Mouse (Mus musculus) midbrain, embryonic 11.5 days (tissue): ENCODE data around the gene Aff1. TPM values are rescaled to one million over a fixed set of nuclear protein-coding genes. Genes with fewer than 3 reads are reported as not detected.

ENCODE experiments used
- ATAC-seq: fragments of 200-750 bp; cut with Nextera tagmentation; 2 replicates; pipeline ENCODE4 v1.8.0; 2017; ENCODE audit warnings: moderate TSS enrichment, moderate library complexity; ENCODE audit not compliant: low FRiP score
- DNase-seq: peaks from one replicate; pipeline ENCODE4 v3.0.0; 2015; ENCODE audit warnings: low spot score; ENCODE audit errors: missing footprints
- H3K27ac ChIP-seq: fragments of 300-500 bp; sonication (generic); 2 replicates; pipeline ENCODE4 v1.5.1; 2014; ENCODE audit warnings: low read depth, low read length
- H3K27me3 ChIP-seq: fragments of 300-500 bp; sonication (generic); 2 replicates; pipeline ENCODE4 v1.6.1; 2014; ENCODE audit warnings: mild to moderate bottlenecking, low read length, moderate library complexity, mixed read lengths; ENCODE audit not compliant: control insufficient read depth, insufficient read depth
- H3K36me3 ChIP-seq: fragments of 300-500 bp; sonication (generic); 2 replicates; pipeline ENCODE4 v1.6.1; 2014; ENCODE audit warnings: mild to moderate bottlenecking, low read length, moderate library complexity, mixed read lengths; ENCODE audit not compliant: control insufficient read depth, insufficient read depth
- H3K4me1 ChIP-seq: fragments of 300-500 bp; sonication (generic); 2 replicates; pipeline ENCODE4 v1.6.1; 2014; ENCODE audit warnings: low read length; ENCODE audit not compliant: control insufficient read depth, insufficient read depth
- H3K4me2 ChIP-seq: fragments of 300-500 bp; sonication (generic); 2 replicates; pipeline ENCODE4 v1.6.1; 2014; ENCODE audit warnings: mild to moderate bottlenecking, moderate library complexity
- H3K4me3 ChIP-seq: fragments of 300-500 bp; sonication (generic); 2 replicates; pipeline ENCODE4 v1.5.1; 2014; ENCODE audit warnings: low read depth, low read length
- H3K9ac ChIP-seq: fragments of 300-500 bp; sonication (generic); 2 replicates; pipeline ENCODE4 v1.6.1; 2014; ENCODE audit warnings: low read length
- H3K9me3 ChIP-seq: fragments of 300-500 bp; sonication (generic); 2 replicates; pipeline ENCODE4 v1.6.1; 2016; ENCODE audit warnings: low read length; ENCODE audit not compliant: control insufficient read depth
- WGBS: fragments of 180-500 bp; shearing (Covaris S2); extraction: QIAGEN DNeasy Blood & Tissue Kit; methylation state at CpG from one replicate; pipeline ENCODE4 v1.1.7; 2014; 5-methylcytosine and 5-hydroxymethylcytosine counted together
- polyA plus RNA-seq: library from polyadenylated mRNA; unstranded; fragments of >200 nt; fragmentation: Nextera tagmentation; extraction: Ambion mirVana; gene quantifications from 2 replicates; pipeline ENCODE4 v1.2.1, GENCODE M21; 2014

Aff1 gene
- polyA plus RNA-seq, 1 experiment from 2014 or later, result 5.9 TPM

DNA sequence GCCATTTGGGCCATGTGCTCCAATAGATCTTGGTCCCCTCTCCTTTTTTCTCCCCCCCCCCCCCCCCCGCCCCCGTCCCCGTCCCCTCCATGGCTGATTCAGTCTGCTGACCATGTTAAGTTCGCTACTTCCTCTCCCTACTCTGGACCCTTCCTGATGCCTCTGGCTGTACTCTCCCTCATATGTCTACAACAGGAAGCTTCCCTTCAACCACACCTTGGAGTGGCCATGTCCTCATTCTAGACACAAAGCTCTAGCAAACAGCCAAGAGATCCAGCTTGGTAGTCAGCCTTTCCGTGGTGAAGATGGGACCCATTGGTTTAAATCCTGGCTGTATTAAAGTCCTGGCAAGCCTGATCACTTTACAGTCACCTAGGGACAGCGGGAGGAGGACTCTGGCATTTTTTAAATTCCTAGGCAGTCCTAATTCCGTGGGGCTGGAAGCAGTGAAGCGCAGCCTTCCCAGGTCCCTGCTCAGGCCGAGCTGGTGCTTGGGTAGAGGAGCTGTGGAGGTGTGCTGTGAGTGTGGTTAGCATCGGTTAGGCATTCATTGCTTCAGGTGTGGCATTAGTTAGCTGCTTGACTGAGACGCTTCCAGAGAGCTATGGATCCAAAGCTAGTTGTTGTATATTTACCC lies 144.1 kb downstream of the Aff1 start:
- Histone ChIP-seq H3K9ac (no peak overlapping the region), H3K9me3 (no peaks in the 10 kb centered on the region), H3K27me3 (no peaks in the 10 kb centered on the region), H3K36me3 (0 out of 2 replicates have a peak, but pooled peaks cover 2% of the 10 kb centered on the region), H3K4me2 (no peak overlapping the region), H3K27ac (no peak overlapping the region), H3K4me1 (no peaks in the 10 kb centered on the region), H3K4me3 (no peak overlapping the region)
- WGBS, result 61% methylated on average over 8 of the region's 11 CpGs
- DNase-seq, result no peak
- no peak for ATAC-seq

DNA sequence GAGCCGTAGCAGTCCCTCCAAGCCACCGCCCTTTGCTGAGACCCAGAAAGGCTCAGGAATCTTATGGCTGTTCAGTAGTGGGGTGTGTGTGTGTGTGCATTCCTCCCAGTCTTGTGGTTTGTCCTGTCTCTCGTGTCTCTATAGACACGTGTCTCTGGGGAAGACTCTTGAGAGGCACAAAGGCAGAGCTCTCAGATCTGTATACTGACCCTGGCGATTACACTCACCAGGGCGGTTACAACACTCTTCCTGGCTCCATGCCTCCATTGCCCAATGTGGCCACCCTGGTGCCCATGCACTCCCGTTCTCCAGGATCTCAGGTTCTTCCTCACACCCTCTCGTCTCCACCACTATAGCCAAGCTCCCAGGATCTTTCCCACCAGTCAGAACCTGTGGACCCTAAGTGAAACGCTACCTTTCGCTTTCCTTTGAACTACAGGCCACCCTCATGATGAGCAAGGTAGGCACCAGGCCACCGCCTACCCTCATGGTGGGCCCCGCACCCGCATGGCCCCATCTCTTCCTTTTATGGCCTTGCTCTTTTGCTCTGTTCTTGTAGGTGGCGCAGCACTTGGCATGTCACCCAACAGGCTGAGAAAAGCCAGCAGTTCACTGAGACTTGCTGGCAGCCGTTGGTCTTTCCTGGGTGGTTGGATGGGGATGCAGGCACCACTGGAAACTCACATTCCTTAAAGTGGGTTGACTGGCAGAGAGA lies 146.5 kb downstream of the Aff1 start:
- H3K9me3 ChIP-seq, result no peaks in the 10 kb centered on the region
- 93% methylated on average over 15 of the region's 15 CpGs for WGBS
- no peak overlapping the region for H3K4me3 ChIP-seq
- H3K27ac ChIP-seq, result no peak overlapping the region
- H3K4me1 ChIP-seq, result no peaks in the 10 kb centered on the region
- DNase-seq (peak; percentile 28), ATAC-seq (no peak)
- peaks cover 2% of the 10 kb centered on the region; the same call in 1 of the 2 replicates for H3K36me3 ChIP-seq
- H3K27me3 ChIP-seq, result no peaks in the 10 kb centered on the region
- H3K4me2 ChIP-seq, result no peak overlapping the region
- no peak overlapping the region for H3K9ac ChIP-seq

DNA sequence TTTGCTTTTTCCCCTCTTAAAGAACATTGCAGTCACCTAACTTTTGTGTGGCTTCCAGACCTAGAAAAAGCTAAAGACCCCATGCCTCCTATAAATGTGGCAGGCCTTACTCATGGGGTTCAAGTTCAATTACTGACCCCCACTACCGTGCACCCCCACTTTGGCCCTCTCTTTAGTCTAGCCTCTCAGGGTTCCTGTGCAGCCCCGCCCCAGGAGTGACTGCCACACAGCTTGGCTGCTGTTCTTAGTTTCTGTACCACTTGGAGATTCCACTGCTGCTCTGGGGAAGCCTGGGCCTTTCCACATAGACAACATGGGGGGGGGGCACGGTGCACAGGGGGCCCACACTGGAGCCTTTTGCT lies 147.1 kb downstream of the Aff1 start:
- Histone ChIP-seq H3K27ac (no peak overlapping the region), H3K9ac (no peak overlapping the region), H3K4me2 (no peak overlapping the region), H3K36me3 (no peaks in the 10 kb centered on the region; the same call in 1 of the 2 replicates), H3K27me3 (no peaks in the 10 kb centered on the region), H3K9me3 (no peaks in the 10 kb centered on the region), H3K4me3 (no peak overlapping the region), H3K4me1 (no peaks in the 10 kb centered on the region)
- DNase-seq, result peak; percentile 28
- 80% methylated on average over 3 of the region's 3 CpGs for WGBS
- ATAC-seq, result no peak

DNA sequence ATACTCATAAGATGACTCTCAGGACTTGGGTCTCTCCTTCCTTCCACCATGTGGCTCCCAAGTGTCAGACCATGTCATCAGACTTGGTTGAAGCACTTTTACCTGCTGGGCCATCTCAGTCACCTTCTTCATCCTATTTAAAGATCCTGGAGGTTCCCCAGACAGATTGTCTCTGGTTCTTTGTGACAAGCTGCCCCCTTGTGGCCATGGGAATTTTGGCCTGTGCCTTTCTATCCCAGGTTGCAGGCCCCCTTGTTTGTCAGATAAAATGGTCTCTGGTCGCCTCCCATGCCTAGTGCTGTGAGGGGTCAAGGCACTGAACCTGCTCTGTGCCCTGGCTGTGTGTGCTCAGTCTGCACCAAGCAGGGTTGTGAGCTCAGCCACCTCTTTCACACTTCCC lies 151.8 kb downstream of the Aff1 start:
- no peak overlapping the region for H3K27ac ChIP-seq
- ATAC-seq, result no peak

DNA sequence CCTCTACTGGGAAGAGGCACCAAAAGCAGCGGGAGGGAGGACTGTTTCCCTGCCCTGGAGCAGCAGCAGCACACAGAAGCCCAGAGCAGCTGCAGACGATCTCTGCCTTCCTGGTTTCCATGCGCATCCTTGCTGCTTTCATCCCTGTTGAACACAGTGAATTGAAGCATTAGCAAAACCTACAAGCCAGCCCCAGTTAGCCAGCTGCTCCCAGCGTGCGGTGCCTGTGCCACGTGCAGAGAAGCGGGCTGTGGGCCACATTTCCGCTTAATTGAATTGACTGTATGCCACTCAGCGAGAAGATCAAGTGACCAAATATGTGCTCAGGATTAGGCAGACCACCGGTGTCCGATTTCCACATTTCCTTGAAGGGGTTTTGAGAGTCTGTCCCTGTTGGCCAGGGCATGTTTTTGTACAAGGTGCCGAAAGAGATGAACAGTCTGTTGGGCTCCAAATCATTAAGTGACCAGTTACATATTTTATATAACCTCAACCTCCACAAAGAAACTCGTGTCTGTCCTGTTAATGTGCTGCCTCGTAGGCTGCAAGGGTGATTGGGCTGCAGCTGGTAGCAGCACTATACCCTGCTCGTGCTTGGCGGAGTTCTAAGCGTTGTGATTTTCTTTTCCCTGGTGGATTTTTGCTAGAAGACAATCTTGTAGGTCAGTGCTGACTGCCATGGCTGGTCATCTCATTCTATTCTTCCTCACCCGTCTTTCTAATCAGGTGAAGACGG lies 153.4 kb downstream of the Aff1 start:
- Histone ChIP-seq H3K9ac (no peak overlapping the region), H3K9me3 (no peaks in the 10 kb centered on the region), H3K4me2 (no peak overlapping the region), H3K4me3 (no peak overlapping the region), H3K4me1 (peaks cover 3% of the 10 kb centered on the region; the same call in 1 of the 2 replicates), H3K27ac (no peak overlapping the region), H3K27me3 (no peaks in the 10 kb centered on the region), H3K36me3 (no peaks in the 10 kb centered on the region; the same call in 1 of the 2 replicates)
- 49% methylated on average over 19 of the region's 19 CpGs for WGBS
- peak; percentile 76 for ATAC-seq
- DNase-seq, result peak; percentile 87

More for the DNA sequence above, 151.8 kb downstream of the Aff1 start:
- no peak overlapping the region for H3K4me2 ChIP-seq
- peak; percentile 88 for DNase-seq
- no peaks in the 10 kb centered on the region; the same call in 1 of the 2 replicates for H3K36me3 ChIP-seq
- H3K9ac ChIP-seq, result no peak overlapping the region
- whole genome bisulfite sequencing, result 58% methylated on average over 1 of the region's 1 CpGs
- H3K4me1 ChIP-seq, result peaks cover 3% of the 10 kb centered on the region; the same call in 1 of the 2 replicates
- H3K9me3 ChIP-seq, result no peaks in the 10 kb centered on the region
- H3K4me3 ChIP-seq, result no peak overlapping the region
- H3K27me3 ChIP-seq, result no peaks in the 10 kb centered on the region

DNA sequence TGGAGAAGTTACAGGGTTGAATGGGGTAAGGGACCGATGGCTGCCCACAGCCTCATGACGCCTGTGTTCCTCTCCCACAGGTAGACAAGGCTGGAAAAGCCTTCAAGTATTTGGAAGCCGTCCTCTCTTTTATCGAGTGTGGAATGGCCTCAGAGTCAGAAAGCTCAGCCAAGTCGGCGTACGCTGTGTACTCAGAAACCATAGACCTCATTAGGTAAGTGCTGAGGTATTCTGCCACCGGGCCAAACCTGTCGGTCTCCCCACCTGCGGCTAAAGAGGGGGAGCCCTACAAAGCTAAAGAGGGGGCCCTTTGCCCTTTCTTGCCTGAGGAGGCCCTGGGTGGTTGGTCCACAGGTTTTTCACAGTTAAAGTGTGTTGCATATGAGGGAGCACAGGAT lies 154.0 kb downstream of the Aff1 start:
- no peak overlapping the region for H3K9ac ChIP-seq
- H3K36me3 ChIP-seq, result no peaks in the 10 kb centered on the region; the same call in 1 of the 2 replicates
- no peaks in the 10 kb centered on the region for H3K9me3 ChIP-seq
- ATAC-seq (no peak), DNase-seq (no peak)
- WGBS, result 87% methylated on average over 10 of the region's 10 CpGs
- H3K4me2 ChIP-seq, result no peak overlapping the region
- H3K4me3 ChIP-seq, result no peak overlapping the region
- H3K4me1 ChIP-seq, result peaks cover 3% of the 10 kb centered on the region; the same call in 1 of the 2 replicates
- H3K27me3 ChIP-seq, result no peaks in the 10 kb centered on the region
- H3K27ac ChIP-seq, result no peak overlapping the region

DNA sequence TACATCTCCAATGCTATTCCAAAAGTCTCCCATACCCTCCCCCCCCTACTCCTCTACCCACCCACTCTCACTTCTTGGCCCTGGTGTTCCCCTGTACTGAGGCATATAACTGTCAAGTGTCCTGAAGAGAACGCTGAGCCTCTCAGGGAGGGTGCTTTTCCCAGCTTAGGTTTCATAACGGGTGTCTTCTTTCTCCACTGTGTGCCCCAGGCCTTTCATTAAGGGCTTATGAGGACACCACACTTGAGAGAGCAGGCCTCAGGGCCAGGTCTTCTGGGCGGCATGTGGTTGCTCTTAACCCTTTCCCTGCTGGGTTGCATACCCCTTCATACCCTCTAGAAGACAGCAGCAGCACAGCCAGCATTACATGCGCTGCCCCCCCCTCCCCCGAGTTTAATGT lies 154.4 kb downstream of the Aff1 start:
- H3K4me1 ChIP-seq, result peaks cover 3% of the 10 kb centered on the region; the same call in 1 of the 2 replicates
- H3K9me3 ChIP-seq, result no peaks in the 10 kb centered on the region
- ATAC-seq (no peak; the same call in 1 of the 2 replicates), DNase-seq (no peak)
- H3K4me3 ChIP-seq, result no peak overlapping the region
- 38% methylated on average over 5 of the region's 5 CpGs for WGBS
- H3K9ac ChIP-seq, result no peak overlapping the region
- H3K36me3 ChIP-seq, result no peaks in the 10 kb centered on the region; the same call in 1 of the 2 replicates
- H3K27me3 ChIP-seq, result no peaks in the 10 kb centered on the region
- H3K4me2 ChIP-seq, result no peak overlapping the region
- no peak overlapping the region for H3K27ac ChIP-seq

DNA sequence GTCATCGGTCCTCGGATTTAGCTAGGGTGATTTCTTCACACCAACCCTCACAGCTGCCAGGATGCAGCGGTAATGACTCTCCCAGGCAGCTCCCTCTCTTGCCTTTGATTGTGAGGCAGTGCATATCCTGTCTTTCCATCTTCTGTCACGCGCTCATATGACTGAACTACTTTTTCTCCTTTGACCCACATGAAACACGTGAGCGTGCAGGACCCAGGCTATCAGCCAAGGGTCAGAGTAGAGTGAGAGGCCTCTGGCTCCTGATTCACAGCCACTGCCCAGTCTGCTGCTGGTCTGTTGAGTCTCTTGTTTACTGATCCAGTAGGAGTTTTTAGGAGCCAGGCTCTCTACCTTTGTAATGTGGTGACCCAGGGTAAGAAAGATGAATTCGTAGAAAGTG lies 156.4 kb downstream of the Aff1 start:
- WGBS, result 96% methylated on average over 8 of the region's 8 CpGs
- Histone ChIP-seq H3K9ac (no peak overlapping the region), H3K36me3 (no peaks in the 10 kb centered on the region), H3K4me2 (no peak overlapping the region), H3K4me1 (peaks cover 3% of the 10 kb centered on the region; the same call in 1 of the 2 replicates), H3K4me3 (no peak overlapping the region), H3K9me3 (no peaks in the 10 kb centered on the region), H3K27me3 (no peaks in the 10 kb centered on the region), H3K27ac (no peak overlapping the region)
- no peak for DNase-seq
- no peak for ATAC-seq
